Mouse (Mus musculus) liver, adult 2 months (tissue): ENCODE measurements at regions not wholly inside any gene's neighbourhood (a gene's known extent, or its start where the extent isn't known, plus 50 kb on each side); places are given as distances from the start of the nearest gene placed in this dataset.

Source experiments
- CTCF ChIP-seq: fragments of 200-500 bp; IDR thresholded peaks from 2 replicates; pipeline ENCODE4 v1.5.1; 2011; ENCODE audit warnings: low read depth, low read length, control low read depth
- POLR2A ChIP-seq: fragments of 200-500 bp; IDR thresholded peaks from 2 replicates; pipeline ENCODE4 v1.6.1; 2011; ENCODE audit warnings: low read length, control low read depth; ENCODE audit not compliant: insufficient read depth; ENCODE audit errors: extremely low read depth

GRCm38 (mm10) chr8:127774642-127775041 is 583.8 kb upstream of the Nrp1 start:
- TF ChIP-seq POLR2A = no peak
- no peak for TF ChIP-seq CTCF
